Mouse (Mus musculus) embryo, embryonic 11 days (tissue): Measurements from ENCODE around the gene Psen2.
A peak's percentile ranks its signal among the peaks of the same experiment; 100 is the strongest.

Experiments used
- DNase-seq: peaks from one replicate; pipeline ENCODE4 v3.0.0-alpha.2; 2015

The Psen2 gene

DNA sequence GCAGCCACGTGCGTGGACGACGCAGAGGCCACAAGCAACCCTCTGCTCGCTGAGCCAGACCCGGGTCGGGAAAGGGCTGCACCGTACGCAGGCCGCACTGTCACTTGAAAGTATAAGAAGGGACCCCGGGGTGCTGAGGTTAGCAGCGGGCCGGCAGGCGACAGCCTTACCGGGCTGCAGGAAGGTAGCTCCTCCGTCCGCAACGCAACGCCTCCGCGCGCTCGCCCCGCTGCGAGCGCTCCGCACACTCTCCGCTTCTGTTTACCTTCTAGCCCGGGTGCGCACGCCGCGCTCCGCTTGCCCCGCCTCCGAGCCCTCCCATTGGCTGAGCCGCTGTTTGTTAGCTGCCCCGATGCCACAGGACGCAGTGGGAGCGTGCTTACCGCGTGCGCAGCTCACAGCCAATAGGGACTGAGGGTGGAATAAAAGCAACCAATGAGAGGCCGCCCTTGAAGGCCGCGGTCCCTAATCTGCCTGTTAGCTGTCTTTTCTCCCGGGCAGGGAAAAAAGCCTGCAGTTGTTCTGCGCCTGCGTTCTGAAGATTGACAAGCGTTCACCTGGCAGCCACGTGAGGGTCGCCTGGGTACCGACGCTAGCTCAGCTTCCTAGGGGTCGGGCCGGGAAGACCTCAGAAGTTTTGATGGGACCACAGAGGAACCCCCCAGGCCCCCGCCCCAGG lies 67.4 kb downstream of the Psen2 start:
- DNase-seq = peak; percentile 97

DNA sequence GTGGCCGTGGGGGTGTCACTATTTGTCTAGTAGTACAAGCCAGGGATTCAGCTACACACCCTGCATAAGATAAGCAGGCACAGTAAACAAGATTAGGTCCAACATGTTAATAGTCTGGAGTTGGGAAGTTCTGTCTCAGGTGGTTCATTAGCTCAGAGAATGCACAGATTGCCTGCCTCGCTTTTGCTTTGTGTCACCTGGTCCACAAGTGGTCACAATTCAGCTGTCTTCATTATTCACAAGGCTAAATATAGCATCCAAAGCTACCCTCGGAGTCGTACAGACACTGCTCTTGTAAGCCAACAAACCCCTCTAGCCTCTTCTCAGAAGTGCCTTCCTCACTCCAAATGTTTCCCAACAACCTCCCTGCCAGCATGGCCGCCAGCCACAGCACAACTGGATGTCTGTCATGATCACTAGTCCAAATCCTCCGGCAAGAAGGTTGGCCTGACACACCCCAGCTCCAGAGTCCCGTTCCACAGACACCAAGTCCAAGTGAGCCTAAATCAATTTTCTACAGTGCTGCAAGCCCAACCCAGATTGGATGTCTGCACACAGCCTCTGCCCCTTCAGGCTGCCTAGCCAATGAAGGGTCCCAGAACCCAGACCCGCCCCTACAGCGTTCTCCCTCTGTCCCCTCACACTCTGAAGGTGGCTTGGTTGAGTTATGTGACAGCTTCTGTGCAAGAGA lies 68.3 kb downstream of the Psen2 start:
- peak; percentile 44 for DNase-seq

DNA sequence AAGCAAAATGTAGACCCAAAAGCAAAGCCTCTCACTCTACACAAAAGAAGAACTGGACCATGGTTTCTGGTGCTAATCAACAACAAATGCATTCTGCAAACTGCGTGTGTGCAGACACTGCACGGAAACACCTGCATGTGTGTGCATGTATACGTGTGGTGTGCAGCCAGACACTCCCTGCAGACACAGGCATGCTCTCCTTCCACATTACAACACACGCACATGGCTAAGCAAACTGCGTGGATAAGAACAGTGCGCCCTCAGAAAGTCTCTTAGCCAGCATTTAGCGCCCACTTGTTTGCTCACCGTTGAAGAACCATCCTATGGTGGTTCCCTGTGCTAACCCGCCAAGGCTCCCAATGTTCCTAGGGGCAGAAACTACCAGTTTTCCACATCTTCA lies 69.2 kb downstream of the Psen2 start:
- no peak for DNase-seq

DNA sequence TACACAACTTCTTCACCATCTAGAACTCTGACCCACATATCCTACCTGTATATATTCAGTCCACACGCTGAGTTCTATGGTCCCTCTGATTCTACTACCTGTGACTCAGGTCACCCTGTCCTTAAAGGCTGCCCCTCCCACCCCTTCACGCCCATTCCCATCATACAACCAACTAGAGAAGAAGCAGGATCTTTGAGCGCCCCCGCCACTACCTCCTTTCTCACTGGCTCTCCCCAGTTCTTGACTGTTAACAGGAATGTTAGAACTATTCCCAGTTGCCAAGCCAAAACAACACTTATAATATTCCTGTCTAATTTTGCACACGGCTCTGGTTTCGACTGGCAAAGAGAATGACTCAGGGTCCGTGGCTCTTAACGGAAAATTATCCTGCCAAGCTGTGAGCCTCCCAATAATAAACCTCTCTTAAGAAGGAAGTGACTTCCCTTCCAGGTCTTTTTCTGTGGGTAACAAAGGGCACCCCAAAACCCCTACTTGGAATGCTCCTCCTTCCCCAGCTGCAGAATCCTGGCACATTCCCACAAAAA lies 69.8 kb downstream of the Psen2 start:
- no peak for DNase-seq

DNA sequence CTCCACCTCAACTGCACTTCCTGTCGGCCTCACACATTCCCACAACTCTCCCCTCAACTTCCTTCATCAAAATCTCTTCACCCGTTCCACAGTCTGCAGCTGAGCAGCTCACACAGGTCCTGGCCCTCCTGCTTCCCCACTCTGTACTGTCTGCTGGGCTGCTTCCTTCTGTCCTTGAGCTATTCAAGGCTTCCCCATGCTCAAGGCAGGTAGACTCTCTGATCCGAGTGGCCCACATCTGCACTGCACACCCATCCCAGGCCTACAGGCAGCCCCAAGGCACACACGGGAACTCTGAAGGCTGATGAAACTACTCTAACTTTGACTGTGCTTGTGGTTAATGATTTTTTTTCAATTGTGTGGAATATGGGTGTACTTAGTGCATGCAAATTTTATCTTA lies 70.4 kb downstream of the Psen2 start:
- no peak for DNase-seq

DNA sequence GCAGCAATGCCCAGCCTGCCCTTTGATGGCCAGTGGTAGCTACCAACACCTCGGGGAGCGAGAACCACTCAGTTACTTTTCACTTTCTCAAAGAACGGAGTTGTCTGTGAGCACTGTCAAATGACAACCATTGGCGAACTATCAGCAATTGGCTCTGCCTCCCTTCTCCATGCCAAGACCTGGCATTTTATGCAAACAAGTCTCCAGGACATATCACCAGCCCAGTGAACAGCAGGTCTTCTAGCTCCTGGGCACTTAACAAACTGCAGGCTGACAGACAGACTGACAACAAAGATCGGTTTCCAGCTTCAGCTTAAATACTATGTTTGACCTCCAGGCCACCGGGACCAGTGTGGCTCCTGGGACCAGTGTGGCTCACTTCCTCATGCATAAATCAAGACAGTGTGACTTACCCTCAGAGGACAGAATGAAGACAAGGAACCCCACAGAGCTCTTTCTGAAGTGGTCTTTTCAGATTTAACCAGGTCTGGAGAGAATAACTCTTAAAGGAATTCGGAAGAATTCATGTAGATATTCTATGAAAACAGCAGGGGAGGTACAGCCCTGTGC lies 71.5 kb downstream of the Psen2 start:
- no peak for DNase-seq

GRCm38 (mm10) chr1:180191112-180191511 lies 72.1 kb downstream of the Psen2 start:
- DNase-seq = no peak

DNA sequence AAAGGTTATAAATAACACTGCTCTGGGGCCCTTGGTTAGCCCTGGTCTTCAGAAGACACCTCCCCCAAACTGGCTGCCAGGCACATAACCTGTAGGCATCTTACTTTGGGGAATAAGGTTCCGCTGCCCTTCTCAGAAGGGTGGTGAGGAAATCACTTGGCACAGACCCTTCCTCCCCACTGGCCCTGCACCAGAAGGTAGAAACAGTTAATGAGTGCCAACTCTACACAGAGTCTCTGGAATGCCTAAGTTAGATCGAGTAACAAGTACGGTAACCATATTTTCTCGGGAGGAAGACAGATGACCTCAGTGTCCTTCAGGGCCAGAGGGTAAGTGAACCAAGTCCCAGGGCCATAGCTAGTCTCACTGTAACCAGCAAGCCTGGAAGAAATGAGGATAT lies 74.3 kb downstream of the Psen2 start:
- DNase-seq = no peak

DNA sequence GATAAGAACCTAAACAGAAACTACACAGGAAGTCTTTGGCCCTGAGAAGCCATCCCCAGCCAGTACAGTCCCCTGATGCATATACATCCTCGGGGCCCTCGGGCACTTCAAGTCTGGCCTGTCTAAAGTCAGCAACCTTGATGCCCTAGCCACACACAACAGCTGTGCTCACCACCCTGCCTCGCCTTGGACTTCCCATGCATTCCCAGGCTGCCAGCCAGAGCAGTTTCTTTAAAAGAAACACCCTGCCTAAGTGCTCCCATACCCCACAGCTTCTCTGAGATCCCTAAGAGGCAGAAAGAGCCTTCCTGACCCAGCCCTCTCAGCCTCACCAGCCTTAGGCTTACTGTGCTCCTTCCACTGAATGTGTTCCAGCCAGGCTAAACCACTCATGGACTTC lies 76.9 kb downstream of the Psen2 start:
- no peak for DNase-seq

DNA sequence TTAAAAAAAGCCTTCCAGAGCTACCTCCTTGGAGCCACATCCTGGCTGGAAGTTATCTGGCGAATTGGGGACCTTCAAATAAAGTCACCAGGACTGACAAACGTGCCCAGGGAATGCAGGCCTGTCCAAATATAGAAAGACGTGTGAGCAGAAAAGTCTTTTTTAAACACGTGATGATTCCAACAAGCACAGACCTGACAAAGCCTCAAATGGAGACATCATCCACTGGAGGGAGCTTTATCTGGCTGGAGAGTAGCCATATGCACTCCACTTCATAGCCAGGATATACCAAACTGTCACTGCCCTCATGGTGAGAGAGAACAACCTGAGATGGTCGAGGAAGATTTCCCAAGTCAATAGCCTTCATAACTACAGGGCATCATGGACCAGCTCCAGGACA lies 77.4 kb downstream of the Psen2 start:
- no peak for DNase-seq

GRCm38 (mm10) chr1:180184768-180185167 lies 78.5 kb downstream of the Psen2 start:
- no peak for DNase-seq

DNA sequence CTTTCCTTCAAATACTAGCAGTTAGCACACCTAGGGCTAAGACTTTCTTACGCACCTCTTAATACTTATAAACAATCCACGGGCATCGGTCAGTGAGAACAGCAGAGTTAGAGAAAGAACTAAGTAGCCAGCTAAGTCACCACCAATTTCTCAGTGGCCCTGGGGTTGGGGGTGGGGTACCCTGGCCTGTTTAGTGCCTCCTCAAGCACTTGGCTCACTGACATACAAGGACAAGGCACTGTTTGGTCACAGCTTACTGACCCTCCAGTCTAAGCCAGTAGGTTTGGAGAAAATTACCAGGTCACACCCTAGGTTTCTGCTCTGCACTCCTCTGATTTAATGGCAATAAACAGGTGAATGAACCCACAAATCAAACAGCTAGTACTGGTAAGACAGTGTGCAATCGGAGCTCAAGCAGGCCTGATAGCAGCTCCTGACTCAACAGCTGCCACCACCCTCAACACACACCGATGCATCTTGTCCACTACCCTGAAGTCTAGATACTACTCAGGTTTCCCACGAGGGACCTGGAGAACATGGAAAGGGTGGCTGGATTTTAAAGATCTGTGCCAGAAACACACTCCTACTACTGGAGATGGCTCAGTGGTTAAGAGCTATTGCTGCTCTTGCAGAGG lies 79.6 kb downstream of the Psen2 start:
- no peak for DNase-seq

DNA sequence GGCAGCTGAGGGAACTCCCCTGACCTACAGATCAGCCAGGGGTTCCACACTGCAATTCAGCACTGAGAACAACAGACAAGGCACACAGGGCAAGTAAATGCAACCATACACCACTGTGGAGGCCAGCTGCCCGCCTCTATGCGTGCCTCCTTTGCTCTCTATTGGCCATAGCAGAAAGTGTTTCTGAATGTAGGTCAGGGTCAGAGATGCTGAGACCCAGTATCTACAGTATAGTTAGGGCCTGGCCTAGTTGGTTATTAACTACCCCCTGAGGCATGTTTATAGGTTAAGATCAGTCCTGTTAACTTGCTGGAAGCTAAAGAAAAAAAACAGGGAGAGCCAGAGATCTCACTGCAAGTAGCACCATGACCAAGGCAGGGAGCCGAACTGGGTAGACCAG lies 80.5 kb downstream of the Psen2 start:
- no peak for DNase-seq

- DNase-seq = no peak
Observed at GRCm38 (mm10) chr1:180181966-180182319, 81.3 kb downstream of the Psen2 start.

DNA sequence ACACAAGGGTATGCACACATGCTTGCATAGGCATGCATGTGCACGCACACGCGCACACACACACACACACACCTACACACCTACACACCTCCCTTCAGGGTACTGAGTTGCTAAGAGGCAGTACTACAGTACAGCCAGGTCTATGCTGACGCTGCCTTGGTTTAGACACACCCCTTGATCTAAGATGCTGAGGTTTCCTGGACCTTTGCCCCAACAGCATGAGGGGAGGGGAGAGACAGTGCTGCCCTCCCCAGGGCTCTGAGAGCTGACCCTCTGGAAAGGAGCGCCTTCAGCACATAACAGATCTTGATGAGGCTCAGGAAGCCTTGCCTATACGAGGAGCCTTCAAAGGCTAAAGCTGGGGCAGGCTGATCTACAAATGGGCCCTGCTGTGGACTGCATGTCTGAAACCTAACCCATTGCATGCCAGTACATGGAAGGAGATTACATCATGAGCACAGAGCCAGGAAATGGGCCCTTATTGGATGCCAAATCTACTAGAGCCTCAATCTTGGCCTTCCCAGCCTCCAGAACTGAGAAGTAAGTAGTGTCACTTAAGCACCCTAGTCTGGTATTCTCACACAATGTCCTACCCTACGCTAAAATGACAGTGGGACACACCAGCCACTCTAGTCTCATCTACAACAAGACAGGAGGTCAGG lies 81.8 kb downstream of the Psen2 start:
- no peak for DNase-seq

DNA sequence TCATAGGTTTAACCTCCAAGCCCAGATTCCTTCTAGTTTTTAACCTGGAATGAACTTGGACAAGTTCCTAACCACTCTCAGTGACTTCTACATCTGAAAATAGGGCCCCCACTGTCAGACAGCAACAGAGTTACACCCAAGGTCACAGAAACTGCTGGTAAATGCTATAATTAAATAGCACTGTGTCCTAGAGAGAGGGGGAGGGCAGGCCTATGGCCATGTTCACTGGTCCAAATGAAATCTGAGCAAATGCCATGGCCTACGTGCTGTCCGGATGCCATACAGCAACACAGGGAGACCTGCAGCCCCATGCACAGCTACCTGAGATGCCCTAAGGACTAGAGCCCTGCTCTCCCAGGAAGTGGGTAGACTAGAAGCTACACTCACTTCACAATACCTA lies 83.4 kb downstream of the Psen2 start:
- no peak for DNase-seq

DNA sequence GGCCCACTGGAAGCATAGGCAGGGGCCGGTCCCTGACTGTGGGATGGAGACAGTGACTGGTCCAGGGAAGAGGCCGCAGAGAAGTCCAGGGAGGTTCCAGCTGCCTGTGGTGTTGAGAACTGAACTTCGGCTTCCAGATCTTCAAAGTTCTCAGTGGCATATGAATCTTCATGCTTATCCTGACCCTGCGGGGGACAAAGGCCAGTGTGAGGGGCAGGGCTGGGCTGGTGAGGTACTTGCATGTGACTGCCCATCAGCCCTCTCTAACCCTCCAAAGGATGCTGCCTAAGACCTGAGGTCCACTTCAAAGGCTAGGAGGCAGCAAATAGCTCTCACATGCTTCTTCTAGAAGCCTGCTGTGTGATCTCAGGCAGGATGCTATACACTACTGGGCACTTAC lies 84.1 kb downstream of the Psen2 start:
- DNase-seq = no peak

- DNase-seq = no peak
Observed at GRCm38 (mm10) chr1:180178340-180178739, 84.9 kb downstream of the Psen2 start.
